In genomic region chr1:190844356-190844755, GRCm38 (mm10) we compare ENCODE assay signal across 27 mouse cellular contexts.
"Had no signal": no experiment of that assay in that cellular context is flagged by ENCODE, and none has a peak within 500 bp of the region (broad histone marks: within the 10 kb centered on the region; RNA-seq: fewer than 3 reads in every experiment).

No protein-coding gene starts in this region.

- ATAC-seq: inflammation-experienced regulatory T-cells, adult 6 months; intestine, embryonic 15.5 days; intestine, postnatal 0 days; liver, postnatal 0 days had no signal

- H3K4me3 ChIP-seq: gastrocnemius, adult 2 months; heart, embryonic 10.5 days; heart, embryonic 12.5 days; hindbrain, embryonic 13.5 days; hindbrain, embryonic 15.5 days; intestine, embryonic 15.5 days; layer of hippocampus, adult 2 months; left cerebral cortex, adult 2 months; limb, embryonic 10.5 days; limb, embryonic 12.5 days; liver, embryonic 13.5 days; liver, embryonic 15.5 days had no signal

- H3K4me1 ChIP-seq: hindbrain, embryonic 15.5 days; intestine, embryonic 15.5 days; limb, embryonic 10.5 days; limb, embryonic 12.5 days; liver, embryonic 13.5 days; liver, embryonic 15.5 days had no signal

- DNase-seq: gastrocnemius, adult 2 months; gastrocnemius, postnatal 10 days; gastrocnemius, postnatal 25 days; heart, adult 18-20 months; heart, postnatal 10 days; heart, postnatal 4 days; kidney, adult 18-20 months; kidney, adult 8-10 months; kidney, postnatal 10 days; kidney, postnatal 25 days; kidney, postnatal 4 days; liver; liver, embryonic 13.5 days; liver, postnatal 0 days had no signal

- H3K4me2 ChIP-seq: heart, embryonic 12.5 days; hindbrain, embryonic 13.5 days; hindbrain, embryonic 15.5 days; intestine, embryonic 15.5 days; limb, embryonic 12.5 days; liver, embryonic 11.5 days; liver, embryonic 13.5 days; liver, embryonic 15.5 days had no signal

- H3K36me3 ChIP-seq: hindbrain, embryonic 15.5 days; liver, embryonic 13.5 days; liver, embryonic 15.5 days had no signal

- H3K27ac ChIP-seq: gastrocnemius, adult 2 months; heart, embryonic 10.5 days; hindbrain, embryonic 13.5 days; hindbrain, embryonic 15.5 days; intestine, embryonic 15.5 days; layer of hippocampus, adult 2 months; left cerebral cortex, adult 2 months; limb, embryonic 10.5 days; limb, embryonic 12.5 days; liver, embryonic 13.5 days; liver, embryonic 15.5 days had no signal

- H3K9ac ChIP-seq: heart, embryonic 12.5 days; hindbrain, embryonic 13.5 days; hindbrain, embryonic 15.5 days; intestine, embryonic 15.5 days; limb, embryonic 12.5 days; liver, embryonic 13.5 days; liver, embryonic 15.5 days; liver, postnatal 0 days had no signal

- H3K9me3 ChIP-seq: heart, embryonic 10.5 days; heart, embryonic 12.5 days; hindbrain, embryonic 13.5 days; hindbrain, embryonic 15.5 days; intestine, embryonic 15.5 days; limb, embryonic 10.5 days; limb, embryonic 12.5 days; liver, embryonic 13.5 days; liver, embryonic 15.5 days had no signal

- H3K27me3 ChIP-seq: heart, embryonic 12.5 days; hindbrain, embryonic 13.5 days; hindbrain, embryonic 15.5 days; intestine, embryonic 15.5 days; limb, embryonic 12.5 days; liver, embryonic 13.5 days; liver, embryonic 15.5 days had no signal
